Mouse (Mus musculus): Measurements from ENCODE around the gene Gm42742. TPM values are rescaled to one million over a fixed set of nuclear protein-coding genes. Genes with fewer than 3 reads are reported as not detected.

Gm42742 gene
- total and polyA plus RNA-seq, 3 experiments, result 13.8 to 27.2 TPM; not detected in 1

DNA sequence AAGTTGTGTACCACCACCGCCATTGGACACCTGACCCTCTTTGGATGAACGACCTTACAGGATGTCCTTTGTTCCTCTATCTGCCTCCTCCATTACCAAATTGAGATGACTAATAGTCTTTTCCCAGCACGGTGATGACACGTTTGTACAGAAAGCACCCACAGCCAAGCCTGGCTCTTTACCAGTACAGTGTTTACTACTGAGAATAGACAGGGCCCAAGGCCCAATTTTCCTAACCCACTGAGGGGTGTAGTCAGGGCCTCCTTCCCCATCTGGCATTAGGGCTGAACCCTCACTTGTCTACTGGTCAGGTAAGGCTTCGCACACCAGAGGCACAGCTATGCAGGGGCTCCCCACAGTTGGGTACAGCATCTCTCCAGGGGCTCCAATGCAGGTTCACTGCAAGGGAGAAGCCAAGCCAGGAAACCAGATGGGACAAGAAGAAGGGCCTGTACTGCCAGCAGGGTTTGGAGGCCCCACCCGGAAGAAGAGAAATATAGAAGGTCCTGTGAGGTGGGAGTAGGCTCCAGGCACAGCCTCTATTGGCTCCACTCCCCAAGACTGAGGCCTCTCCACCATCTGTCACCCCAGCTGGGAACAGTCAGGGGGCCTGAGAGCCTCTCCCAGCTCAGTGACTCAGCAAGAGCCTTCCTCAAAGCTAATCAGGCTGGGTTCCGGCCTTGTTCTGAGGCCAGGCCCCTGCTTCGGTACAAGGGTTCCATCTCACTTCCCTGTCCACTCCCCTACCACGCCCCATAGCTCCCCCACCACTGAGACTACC is 12.5 kb downstream of the Gm42742 start (continued):
- no peak for TF ChIP-seq POLR2AphosphoS2 (IDR thresholded peaks at IDR 0.05; ENCODE audit: low read length)
- no peak for TF ChIP-seq BHLHE40 (IDR thresholded peaks at IDR 0.05; ENCODE audit: borderline replicate concordance, low read depth, low read length)
- TF ChIP-seq TCF12 (IDR thresholded peaks at IDR 0.05; ENCODE audit: low read depth, low read length), result 0 out of 2 replicates have a peak, but pooled peaks have one; percentile 31
- no peak for TF ChIP-seq MYC (IDR thresholded peaks at IDR 0.05; ENCODE audit: low read depth, low read length)

DNA sequence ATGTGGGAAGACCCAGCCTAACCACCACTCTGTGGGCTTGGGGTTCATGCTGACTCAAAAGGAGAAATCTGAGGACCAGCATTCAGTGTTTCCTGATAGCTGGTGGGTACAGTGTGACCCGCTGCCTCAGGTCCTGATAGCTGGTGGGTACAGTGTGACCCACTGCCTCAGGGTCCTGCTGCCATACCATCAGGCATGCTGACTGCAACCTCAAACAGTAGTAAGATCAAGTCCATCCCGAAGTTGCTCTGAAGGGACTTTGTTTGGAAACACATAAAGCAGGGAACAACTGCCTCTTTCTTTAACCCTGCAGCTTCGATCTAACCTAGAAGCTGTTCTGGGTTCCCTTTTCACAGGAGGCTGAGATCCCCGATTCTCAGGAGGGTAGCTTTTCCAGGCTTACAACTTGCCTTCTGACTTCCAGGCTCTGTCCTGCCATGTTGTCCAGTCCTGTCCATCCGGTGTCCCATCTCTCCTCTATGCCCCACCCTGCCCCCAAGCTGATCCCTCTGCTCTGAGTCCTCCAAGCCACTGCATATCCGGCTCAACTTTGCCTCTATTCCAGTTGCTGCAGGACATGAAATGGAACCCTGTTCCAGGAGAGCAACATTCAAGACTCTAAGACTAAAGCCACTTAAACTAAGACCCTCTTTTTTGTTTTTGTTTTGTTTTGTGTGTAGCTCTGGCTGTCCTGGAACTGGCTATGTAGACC is 13.4 kb downstream of the Gm42742 start:
- no peaks in the 10 kb centered on the region for H3K9me3 ChIP-seq (replicated peaks; ENCODE audit: insufficient read depth, low read length)
- no peak for DNase-seq (ENCODE audit: low read depth, low spot score)
- H3K79me2 ChIP-seq (ENCODE audit: control insufficient read depth, insufficient read depth, low read length, poor library complexity), result peaks cover 2% of the 10 kb centered on the region
- H3K4me1 ChIP-seq (ENCODE audit: control insufficient read depth in 1 of 2, insufficient read depth in 2 of 2, low read length in 2 of 2), result peaks cover 11 to 34% of the 10 kb centered on the region in 2 experiments
- TF ChIP-seq POLR2AphosphoS5 (IDR thresholded peaks at IDR 0.05; ENCODE audit: borderline replicate concordance, low read depth, low read length), result no peak
- peak overlapping the region; percentile 91 for H3K27ac ChIP-seq (ENCODE audit: control insufficient read depth, low read depth, low read length)
- peak overlapping the region; percentile 6; the same call in 1 of the 2 replicates for H3K9ac ChIP-seq (ENCODE audit: control insufficient read depth, low read depth, low read length, poor library complexity, severe bottlenecking)
- H3K36me3 ChIP-seq (ENCODE audit: control insufficient read depth in 1 of 2, insufficient read depth in 2 of 2, low read length in 2 of 2), result peaks cover 0 to 29% of the 10 kb centered on the region in 2 experiments; a peak in 2 of 4 replicates
- no peak overlapping the region for H3K4me3 ChIP-seq (ENCODE audit: control insufficient read depth in 1 of 2, insufficient read depth in 1 of 2, low read depth in 2 of 2, low read length in 2 of 2)
- H3K27me3 ChIP-seq (ENCODE audit: control insufficient read depth in 1 of 2, insufficient read depth in 2 of 2, low read length in 2 of 2), result no peaks in the 10 kb centered on the region

DNA sequence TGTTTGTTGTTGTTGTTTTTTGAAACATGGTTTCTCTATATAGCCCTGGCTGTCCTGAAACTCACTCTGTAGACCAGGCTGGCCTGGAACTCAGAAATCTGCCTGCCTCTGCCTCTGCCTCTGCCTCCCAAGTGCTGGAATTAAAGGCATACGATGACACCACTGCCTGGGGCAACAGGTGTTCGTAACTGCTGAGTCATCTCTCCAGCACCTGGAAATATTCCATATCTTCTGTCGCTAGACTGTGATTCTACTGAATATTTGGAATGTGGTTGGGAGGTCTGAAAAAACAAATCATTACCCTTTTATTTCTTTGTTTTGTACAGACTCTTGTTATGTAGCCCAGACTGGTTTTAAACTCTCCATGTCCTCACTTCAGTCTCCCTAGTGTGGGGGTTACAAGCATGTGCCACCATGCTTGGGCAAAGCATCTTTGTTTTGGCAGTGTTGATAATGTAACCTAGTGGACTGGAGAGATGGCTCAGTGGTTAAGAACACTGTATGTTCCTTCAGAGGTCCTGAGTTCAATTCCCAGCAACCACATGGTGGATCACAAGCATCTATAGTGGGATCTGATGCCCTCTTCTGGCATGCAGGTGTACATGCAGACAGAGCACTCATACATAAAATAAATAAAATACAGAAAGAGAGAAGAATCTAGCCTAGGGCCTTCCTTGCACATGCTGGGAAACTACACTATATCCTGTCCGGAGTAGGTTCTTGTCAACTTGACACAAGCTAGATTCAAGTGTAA is 16.6 kb downstream of the Gm42742 start:
- peaks cover 0 to 19% of the 10 kb centered on the region in 2 experiments; a peak in 2 of 4 replicates for H3K36me3 ChIP-seq (ENCODE audit: control insufficient read depth in 1 of 2, insufficient read depth in 2 of 2, low read length in 2 of 2)
- no peaks in the 10 kb centered on the region for H3K27me3 ChIP-seq (ENCODE audit: control insufficient read depth in 1 of 2, insufficient read depth in 2 of 2, low read length in 2 of 2)
- no peaks in the 10 kb centered on the region; the same call in 1 of the 2 replicates for H3K79me2 ChIP-seq (ENCODE audit: control insufficient read depth, insufficient read depth, low read length, poor library complexity)
- no peak overlapping the region for H3K27ac ChIP-seq (ENCODE audit: control insufficient read depth, low read depth, low read length)
- peak; percentile 56 for TF ChIP-seq SMC3 (IDR thresholded peaks at IDR 0.05; ENCODE audit: low read depth, low read length)
- peak; percentile 24; the same call in 1 of the 2 replicates for TF ChIP-seq SIN3A (IDR thresholded peaks at IDR 0.05; ENCODE audit: low read length)
- TF ChIP-seq CTCF (IDR thresholded peaks at IDR 0.05 in 2 of 3, conservative IDR thresholded peaks at IDR 0.05 in 1 of 3; ENCODE audit: control insufficient read depth in 1 of 3, insufficient read depth in 1 of 3, low read depth in 2 of 3, low read length in 3 of 3, poor library complexity in 1 of 3, severe bottlenecking in 1 of 3), result peak in 2 of 3 experiments; percentile 47 to 54; a peak in 4 of 6 replicates
- TF ChIP-seq RAD21 (IDR thresholded peaks at IDR 0.05; ENCODE audit: low read depth, low read length), result peak; percentile 54
- no peak for TF ChIP-seq POLR2AphosphoS5 (IDR thresholded peaks at IDR 0.05; ENCODE audit: borderline replicate concordance, low read depth, low read length)
- peak; percentile 42 for TF ChIP-seq MAX (IDR thresholded peaks at IDR 0.05; ENCODE audit: low read length)
- peak; percentile 83 for TF ChIP-seq MYC (IDR thresholded peaks at IDR 0.05; ENCODE audit: low read depth, low read length)
- peak; percentile 23; the same call in 1 of the 2 replicates for TF ChIP-seq ZC3H11A (IDR thresholded peaks at IDR 0.05; ENCODE audit: low read depth, low read length)
- TF ChIP-seq E2F4 (IDR thresholded peaks at IDR 0.05; ENCODE audit: borderline replicate concordance, low read depth, low read length), result no peak
- DNase-seq (ENCODE audit: low read depth, low spot score), result peak; percentile 47
- H3K4me3 ChIP-seq (ENCODE audit: control insufficient read depth in 1 of 2, insufficient read depth in 1 of 2, low read depth in 2 of 2, low read length in 2 of 2), result no peak overlapping the region
- H3K9me3 ChIP-seq (replicated peaks; ENCODE audit: insufficient read depth, low read length), result no peaks in the 10 kb centered on the region
- H3K9ac ChIP-seq (ENCODE audit: control insufficient read depth, low read depth, low read length, poor library complexity, severe bottlenecking), result no peak overlapping the region
- H3K4me1 ChIP-seq (ENCODE audit: control insufficient read depth in 1 of 2, insufficient read depth in 2 of 2, low read length in 2 of 2), result peaks cover 11 to 27% of the 10 kb centered on the region in 2 experiments

Measured in MEL (cell line).